Mouse (Mus musculus) stomach, postnatal 0 days (tissue): ENCODE measurements around the gene Lrrn2. TPM values are rescaled to one million over a fixed set of nuclear protein-coding genes. Genes with fewer than 3 reads are reported as not detected.

ENCODE experiments used
- ATAC-seq: fragments of 200-750 bp; cut with Nextera tagmentation; 2 replicates; pipeline ENCODE4 v1.8.0; 2017; ENCODE audit not compliant: low FRiP score, low TSS enrichment
- DNase-seq: peaks from one replicate; pipeline ENCODE4 v3.0.0-alpha.2; 2016; ENCODE audit warnings: low spot score
- H3K27ac ChIP-seq: fragments of 300-500 bp; sonication (generic); replicated peaks from 2 replicates; pipeline ENCODE4 v1.5.1; 2014; ENCODE audit warnings: mild to moderate bottlenecking, control low read depth
- H3K27me3 ChIP-seq: fragments of 300-500 bp; sonication (generic); 2 replicates; pipeline ENCODE4 v1.6.1; 2014; ENCODE audit warnings: low read length; ENCODE audit not compliant: control insufficient read depth, insufficient read depth
- H3K36me3 ChIP-seq: fragments of 300-500 bp; sonication (generic); 2 replicates; pipeline ENCODE4 v1.6.1; 2014; ENCODE audit warnings: low read length, mixed read lengths; ENCODE audit not compliant: control insufficient read depth, insufficient read depth
- H3K4me1 ChIP-seq: fragments of 300-500 bp; sonication (generic); replicated peaks from 2 replicates; pipeline ENCODE4 v1.6.1; 2014; ENCODE audit warnings: antibody characterized with exemption; ENCODE audit not compliant: control insufficient read depth, insufficient read depth
- H3K4me2 ChIP-seq: fragments of 300-500 bp; sonication (generic); replicated peaks from 2 replicates; pipeline ENCODE4 v1.6.1; 2014; ENCODE audit warnings: low read depth, mild to moderate bottlenecking, control low read depth, moderate library complexity
- H3K4me3 ChIP-seq: fragments of 300-500 bp; sonication (generic); 2 replicates; pipeline ENCODE4 v1.5.1; 2014; ENCODE audit warnings: low read depth, low read length, control low read depth
- H3K9ac ChIP-seq: fragments of 300-500 bp; sonication (generic); 2 replicates; pipeline ENCODE4 v1.6.1; 2014; ENCODE audit warnings: mild to moderate bottlenecking, low read length, control low read depth, mixed read lengths
- H3K9me3 ChIP-seq: fragments of 300-500 bp; sonication (generic); 2 replicates; pipeline ENCODE4 v1.6.1; 2016; ENCODE audit warnings: low read length; ENCODE audit not compliant: control insufficient read depth
- CTCF ChIP-seq: IDR thresholded peaks from 2 replicates; pipeline ENCODE4 v1.5.1; 2016; ENCODE audit warnings: antibody characterized with exemption, low read depth, mild to moderate bottlenecking, moderate library complexity
- EP300 ChIP-seq: optimal IDR thresholded peaks from 2 replicates; pipeline ENCODE3; 2016; ENCODE audit warnings: antibody characterized with exemption
- WGBS: fragments of 180-500 bp; shearing (Covaris S2); extraction: QIAGEN DNeasy Blood & Tissue Kit; methylation state at CpG from one replicate; pipeline ENCODE4 v1.1.7; 2014; 5-methylcytosine and 5-hydroxymethylcytosine counted together
- polyA plus RNA-seq: library from polyadenylated mRNA; unstranded; fragments of >200 nt; fragmentation: Nextera tagmentation; extraction: Ambion mirVana; gene quantifications from 2 replicates; pipeline ENCODE4 v1.2.1, GENCODE M21; 2015

Gene Lrrn2
- polyA plus RNA-seq, 1 experiment from 2014 or later = 1.7 TPM

DNA sequence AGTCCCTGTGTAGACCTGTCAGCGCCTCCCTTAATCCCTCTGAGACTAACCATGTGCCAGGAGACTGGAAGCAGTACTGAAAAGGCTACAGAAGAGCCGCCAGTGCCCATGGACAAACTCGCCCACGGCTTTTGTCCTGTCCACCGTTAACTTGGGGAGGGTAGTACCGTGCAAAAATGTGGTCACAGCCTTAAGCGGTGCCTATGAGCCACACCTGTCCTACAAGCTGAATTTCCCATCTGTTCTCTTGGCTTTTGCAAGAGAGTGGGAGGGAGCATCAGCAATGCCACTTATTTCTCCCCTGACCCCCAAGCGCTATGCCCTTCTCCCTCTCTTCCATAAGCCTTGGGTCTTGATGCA lies 292 bp upstream of the Lrrn2 start:
- Histone ChIP-seq H3K27ac (no peak overlapping the region), H3K9me3 (no peaks in the 10 kb centered on the region), H3K36me3 (no peaks in the 10 kb centered on the region), H3K4me1 (no peaks in the 10 kb centered on the region), H3K27me3 (peaks cover 7% of the 10 kb centered on the region; the same call in 1 of the 2 replicates), H3K9ac (no peak overlapping the region), H3K4me2 (peak overlapping the region; percentile 88), H3K4me3 (peak overlapping the region; percentile 50)
- no peak for TF ChIP-seq CTCF
- no peak for TF ChIP-seq EP300
- no peak for ATAC-seq
- 24% methylated on average over 8 of the region's 8 CpGs for WGBS
- no peak for DNase-seq

DNA sequence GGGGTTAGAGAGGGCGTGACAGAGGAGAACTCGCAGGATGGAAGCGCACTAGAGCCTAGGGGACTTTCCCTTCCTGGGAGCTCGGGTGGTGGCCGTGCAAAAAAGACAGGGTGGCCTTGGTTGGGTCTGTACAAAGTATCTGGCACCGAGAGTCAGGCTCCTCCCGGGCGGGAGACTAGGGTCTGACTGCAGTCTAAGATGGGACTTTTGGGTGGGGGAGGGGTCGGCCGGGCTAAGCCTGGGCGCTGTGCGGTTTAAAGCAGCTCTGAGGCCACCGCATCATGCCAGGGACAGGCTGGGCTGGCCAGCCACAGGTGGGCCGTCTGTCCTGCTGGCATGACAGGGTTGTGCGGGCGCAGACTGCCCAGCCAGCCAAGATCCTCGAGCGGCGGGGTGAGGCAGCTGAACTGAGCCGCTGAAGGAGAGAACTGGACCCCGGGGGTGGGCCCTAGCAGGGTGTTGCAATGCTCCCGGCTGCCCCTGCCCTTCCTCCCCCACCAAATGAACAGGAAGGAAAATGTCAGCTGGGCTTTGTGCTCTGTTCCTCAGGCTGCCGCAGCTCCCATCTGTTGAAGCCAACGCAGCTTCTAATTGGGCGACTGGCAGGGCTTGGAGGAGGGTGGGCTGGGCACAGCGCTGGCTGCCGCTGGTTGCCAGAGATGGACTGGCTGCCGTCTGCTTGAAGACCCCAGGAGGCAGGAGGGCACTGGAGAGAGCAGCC lies 1.1 kb downstream of the Lrrn2 start:
- Histone ChIP-seq H3K9me3 (no peaks in the 10 kb centered on the region), H3K36me3 (no peaks in the 10 kb centered on the region), H3K4me3 (peak overlapping the region; percentile 50), H3K27me3 (peaks cover 7% of the 10 kb centered on the region; the same call in 1 of the 2 replicates), H3K4me2 (peak overlapping the region; percentile 88), H3K9ac (peak overlapping the region; percentile 55), H3K27ac (no peak overlapping the region; the same call in 1 of the 2 replicates), H3K4me1 (no peaks in the 10 kb centered on the region)
- 2% methylated on average over 28 of the region's 28 CpGs for WGBS
- ATAC-seq (peak; percentile 33; the same call in 1 of the 2 replicates), DNase-seq (peak; percentile 24)
- TF ChIP-seq CTCF (no peak), EP300 (no peak)

DNA sequence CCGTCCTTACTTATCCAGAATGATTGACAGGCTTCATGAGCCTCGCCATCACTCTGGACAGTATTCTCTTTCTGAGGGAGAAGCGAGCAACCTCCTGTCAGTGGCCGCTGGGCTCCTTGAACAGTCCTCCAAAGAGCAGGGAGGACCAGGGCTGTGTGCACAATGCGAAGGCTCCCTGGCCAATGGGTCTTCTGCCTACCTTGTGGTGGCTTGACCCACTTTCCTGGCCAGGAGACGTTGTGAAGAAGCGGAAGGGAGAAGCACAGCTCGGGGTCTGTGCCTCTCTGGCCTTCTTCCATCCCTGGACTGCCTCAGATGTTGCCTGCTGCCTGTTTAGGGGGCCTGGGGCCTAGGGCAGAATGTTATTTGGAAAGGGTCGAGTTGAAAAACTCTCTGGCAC lies 1.8 kb downstream of the Lrrn2 start:
- 57% methylated on average over 9 of the region's 9 CpGs for WGBS
- no peak for TF ChIP-seq CTCF
- TF ChIP-seq EP300 = no peak

DNA sequence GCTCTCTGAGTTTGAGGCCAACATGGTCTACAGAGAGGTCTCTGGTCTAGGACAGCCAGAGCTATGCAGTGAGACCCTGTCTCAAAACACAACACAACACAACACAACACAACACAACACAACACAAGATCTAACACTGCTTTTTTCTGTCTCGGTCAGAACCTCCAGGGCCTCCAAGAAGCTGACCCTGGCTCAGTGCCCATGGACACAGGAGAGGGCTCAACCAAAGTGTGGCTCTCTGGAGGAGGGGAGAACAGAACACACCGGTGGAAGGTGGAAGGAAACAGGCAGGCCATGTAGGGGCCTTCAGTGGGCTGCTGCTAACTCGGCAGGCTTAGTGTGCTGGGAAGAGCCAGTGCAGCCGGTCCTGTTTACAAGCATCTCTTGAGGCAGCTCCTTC lies 5.6 kb downstream of the Lrrn2 start:
- Histone ChIP-seq H3K27me3 (0 out of 2 replicates have a peak, but pooled peaks cover 1% of the 10 kb centered on the region), H3K27ac (no peak overlapping the region), H3K4me1 (no peaks in the 10 kb centered on the region), H3K4me2 (no peak overlapping the region), H3K36me3 (no peaks in the 10 kb centered on the region), H3K9ac (no peak overlapping the region), H3K4me3 (no peak overlapping the region), H3K9me3 (no peaks in the 10 kb centered on the region)
- ATAC-seq (no peak), DNase-seq (no peak)
- 44% methylated on average over 4 of the region's 4 CpGs for WGBS
- TF ChIP-seq CTCF = no peak
- no peak for TF ChIP-seq EP300

More for the DNA sequence above, 1.8 kb downstream of the Lrrn2 start:
- Histone ChIP-seq H3K36me3 (no peaks in the 10 kb centered on the region), H3K9me3 (no peaks in the 10 kb centered on the region), H3K27me3 (peaks cover 7% of the 10 kb centered on the region; the same call in 1 of the 2 replicates), H3K4me1 (no peaks in the 10 kb centered on the region), H3K27ac (no peak overlapping the region), H3K4me3 (no peak overlapping the region), H3K4me2 (peak overlapping the region; percentile 88; the same call in 1 of the 2 replicates), H3K9ac (no peak overlapping the region)
- no peak for DNase-seq
- no peak for ATAC-seq

DNA sequence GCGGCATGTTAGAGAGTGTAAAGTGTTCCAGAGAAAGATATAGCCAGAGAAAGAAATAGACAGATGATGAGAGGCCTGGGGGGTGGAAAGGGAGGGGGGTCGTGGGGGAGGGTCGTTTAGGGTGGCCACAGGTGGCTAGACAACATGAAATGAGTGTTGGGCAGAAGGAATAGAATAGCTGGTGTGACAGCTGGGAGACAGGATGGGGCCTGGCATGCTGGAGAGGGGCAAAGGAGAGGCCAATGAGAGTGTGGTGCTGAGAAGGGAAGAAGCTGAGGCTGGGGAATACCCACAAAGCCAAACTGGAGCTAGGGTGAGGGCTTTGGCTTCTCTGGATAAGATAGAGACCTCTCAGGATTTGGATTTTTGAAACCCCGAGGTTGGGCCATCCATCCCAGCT lies 6.6 kb downstream of the Lrrn2 start:
- Histone ChIP-seq H3K4me1 (no peaks in the 10 kb centered on the region), H3K36me3 (no peaks in the 10 kb centered on the region), H3K4me2 (no peak overlapping the region), H3K27me3 (no peaks in the 10 kb centered on the region), H3K9ac (no peak overlapping the region), H3K9me3 (no peaks in the 10 kb centered on the region), H3K4me3 (no peak overlapping the region), H3K27ac (no peak overlapping the region)
- WGBS = 53% methylated on average over 4 of the region's 4 CpGs
- TF ChIP-seq EP300 (no peak), CTCF (no peak)
- ATAC-seq (no peak), DNase-seq (no peak)

DNA sequence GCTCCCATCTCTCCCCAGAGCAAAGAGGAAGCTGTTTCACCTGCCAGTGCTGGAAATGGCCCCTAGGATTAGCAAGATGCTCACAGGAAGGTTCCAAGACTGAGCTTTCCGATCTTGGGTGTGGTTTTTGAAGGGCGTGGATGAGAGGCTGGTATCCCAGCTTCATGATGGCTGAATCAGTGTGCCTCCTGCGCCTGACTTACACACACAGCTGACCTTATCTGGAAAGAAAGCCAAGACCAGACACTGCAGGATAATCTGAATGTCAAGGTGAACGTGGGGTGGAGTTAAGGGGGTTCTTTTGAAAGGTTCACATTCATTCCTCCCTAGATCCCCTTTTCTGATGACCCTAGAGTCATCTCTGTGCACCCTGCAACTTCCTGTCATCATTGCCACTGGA lies 8.7 kb downstream of the Lrrn2 start:
- Histone ChIP-seq H3K27ac (no peak overlapping the region), H3K4me1 (no peaks in the 10 kb centered on the region), H3K4me2 (no peak overlapping the region), H3K9ac (no peak overlapping the region), H3K4me3 (no peak overlapping the region), H3K9me3 (no peaks in the 10 kb centered on the region), H3K36me3 (no peaks in the 10 kb centered on the region), H3K27me3 (no peaks in the 10 kb centered on the region)
- ATAC-seq (no peak), DNase-seq (no peak)
- no peak for TF ChIP-seq CTCF
- TF ChIP-seq EP300 = no peak
- 73% methylated on average over 4 of the region's 4 CpGs for WGBS
